Mouse (Mus musculus): ENCODE results near the gene Tmem179b.

DNA sequence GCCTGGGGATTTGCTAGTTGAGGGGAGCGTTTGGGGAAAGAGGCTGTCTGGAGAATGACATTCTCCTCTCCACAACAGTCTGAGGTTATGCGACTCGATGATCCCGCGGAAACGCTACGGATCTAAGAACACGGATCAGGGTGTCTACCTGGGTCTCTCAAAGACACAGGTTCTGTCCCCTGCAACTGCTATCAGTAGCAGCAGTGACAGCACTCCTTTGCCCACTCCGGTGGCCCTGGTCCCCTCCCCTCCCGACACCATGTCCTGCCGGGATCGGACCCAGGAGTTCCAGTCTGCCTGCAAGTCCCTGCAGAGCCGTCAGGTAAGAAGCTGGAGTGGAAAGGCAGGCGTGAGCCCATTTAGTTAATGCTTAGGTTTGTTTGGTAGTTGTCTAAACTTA lies 32.1 kb downstream of the Tmem179b start:
- TF ChIP-seq CTCF (IDR thresholded peaks at IDR 0.05; ENCODE audit: low read depth, low read length) (no peak), POLR2A (IDR thresholded peaks at IDR 0.05; ENCODE audit: insufficient read depth, low read length) (no peak), EP300 (IDR thresholded peaks at IDR 0.05; ENCODE audit: insufficient read depth, low read depth, low read length) (no peak)

All from ES-Bruce4 (cell line).